Mouse (Mus musculus) forebrain, embryonic 11.5 days (tissue): ENCODE data around the gene Gm20441. TPM values are rescaled to one million over a fixed set of nuclear protein-coding genes. Genes with fewer than 3 reads are reported as not detected.

Experiments
- ATAC-seq: fragments of 200-750 bp; cut with Nextera tagmentation; replicated peaks from 2 replicates; pipeline ENCODE4 v1.8.0; 2017; ENCODE audit warnings: moderate TSS enrichment; ENCODE audit not compliant: low FRiP score
- DNase-seq: peaks from one replicate; pipeline ENCODE4 v3.0.0-alpha.2; 2017; ENCODE audit warnings: low spot score
- H3K27ac ChIP-seq: fragments of 300-500 bp; sonication (generic); 2 replicates; pipeline ENCODE4 v1.5.1; 2014; ENCODE audit warnings: low read depth, low read length
- H3K27me3 ChIP-seq: fragments of 300-500 bp; sonication (generic); 2 replicates; pipeline ENCODE4 v1.6.1; 2014; ENCODE audit warnings: mild to moderate bottlenecking, low read length, mixed read lengths; ENCODE audit not compliant: control insufficient read depth, insufficient read depth
- H3K36me3 ChIP-seq: fragments of 300-500 bp; sonication (generic); 2 replicates; pipeline ENCODE4 v1.6.1; 2014; ENCODE audit warnings: mild to moderate bottlenecking, low read length, moderate library complexity, mixed read lengths; ENCODE audit not compliant: control insufficient read depth, insufficient read depth
- H3K4me1 ChIP-seq: fragments of 300-500 bp; sonication (generic); replicated peaks from 2 replicates; pipeline ENCODE4 v1.6.1; 2014; ENCODE audit warnings: low read length, mixed read lengths; ENCODE audit not compliant: control insufficient read depth, insufficient read depth
- H3K4me2 ChIP-seq: fragments of 300-500 bp; sonication (generic); 2 replicates; pipeline ENCODE4 v1.6.1; 2014; ENCODE audit warnings: low read depth, mild to moderate bottlenecking, low read length, moderate library complexity, mixed read lengths; ENCODE audit not compliant: severe bottlenecking
- H3K4me3 ChIP-seq: fragments of 300-500 bp; sonication (generic); 2 replicates; pipeline ENCODE4 v1.5.1; 2014; ENCODE audit warnings: low read depth, low read length
- H3K9ac ChIP-seq: fragments of 300-500 bp; sonication (generic); 2 replicates; pipeline ENCODE4 v1.6.1; 2014; ENCODE audit warnings: low read length
- H3K9me3 ChIP-seq: fragments of 300-500 bp; sonication (generic); 2 replicates; pipeline ENCODE4 v1.6.1; 2016; ENCODE audit warnings: low read length, mixed read lengths; ENCODE audit not compliant: control insufficient read depth
- WGBS: fragments of 180-500 bp; shearing (Covaris S2); extraction: QIAGEN DNeasy Blood & Tissue Kit; methylation state at CpG from one replicate; pipeline ENCODE4 v1.1.7; 2014; 5-methylcytosine and 5-hydroxymethylcytosine counted together
- polyA plus RNA-seq: library from polyadenylated mRNA; unstranded; fragments of >200 nt; fragmentation: Nextera tagmentation; extraction: Ambion mirVana; gene quantifications from 2 replicates; pipeline ENCODE4 v1.2.1, GENCODE M21; 2014

The Gm20441 gene
- polyA plus RNA-seq, 1 experiment from 2014 or later, result not detected

GRCm38 (mm10) chr10:75789841-75790240, 9.1 kb upstream of the Gm20441 start:
- Histone ChIP-seq H3K9ac (no peak overlapping the region), H3K4me3 (no peak overlapping the region), H3K4me1 (no peaks in the 10 kb centered on the region), H3K27ac (no peak overlapping the region), H3K36me3 (no peaks in the 10 kb centered on the region), H3K4me2 (no peak overlapping the region), H3K9me3 (no peaks in the 10 kb centered on the region), H3K27me3 (no peaks in the 10 kb centered on the region)
- 95% methylated on average over 5 of the region's 5 CpGs for WGBS
- DNase-seq (no peak), ATAC-seq (no peak)

GRCm38 (mm10) chr10:75789081-75789735, 8.5 kb upstream of the Gm20441 start:
- 80% methylated on average over 6 of the region's 6 CpGs for WGBS
- no peaks in the 10 kb centered on the region for H3K36me3 ChIP-seq
- no peak overlapping the region for H3K9ac ChIP-seq
- H3K4me2 ChIP-seq, result no peak overlapping the region
- H3K4me1 ChIP-seq, result no peaks in the 10 kb centered on the region
- no peaks in the 10 kb centered on the region for H3K27me3 ChIP-seq
- no peak overlapping the region for H3K27ac ChIP-seq
- ATAC-seq, result no peak
- no peak for DNase-seq
- no peak overlapping the region for H3K4me3 ChIP-seq
- H3K9me3 ChIP-seq, result no peaks in the 10 kb centered on the region

GRCm38 (mm10) chr10:75788277-75788676, 7.5 kb upstream of the Gm20441 start:
- no peaks in the 10 kb centered on the region for H3K4me1 ChIP-seq
- H3K4me3 ChIP-seq, result no peak overlapping the region
- ATAC-seq (no peak), DNase-seq (no peak)
- H3K9me3 ChIP-seq, result no peaks in the 10 kb centered on the region
- no peak overlapping the region for H3K4me2 ChIP-seq
- H3K36me3 ChIP-seq, result no peaks in the 10 kb centered on the region
- no peak overlapping the region for H3K9ac ChIP-seq
- 93% methylated on average over 8 of the region's 8 CpGs for WGBS
- H3K27me3 ChIP-seq, result no peaks in the 10 kb centered on the region
- no peak overlapping the region for H3K27ac ChIP-seq

- Histone ChIP-seq H3K4me2 (no peak overlapping the region), H3K9ac (no peak overlapping the region), H3K9me3 (no peaks in the 10 kb centered on the region), H3K4me3 (no peak overlapping the region), H3K27ac (no peak overlapping the region), H3K4me1 (peaks cover 5% of the 10 kb centered on the region; the same call in 1 of the 2 replicates), H3K27me3 (no peaks in the 10 kb centered on the region; the same call in 1 of the 2 replicates), H3K36me3 (no peaks in the 10 kb centered on the region)
- no peak for DNase-seq
- WGBS, result 72% methylated on average over 1 of the region's 1 CpGs
- ATAC-seq, result no peak
Measured at GRCm38 (mm10) chr10:75785442-75785841, 4.7 kb upstream of the Gm20441 start.

GRCm38 (mm10) chr10:75779206-75780174, 1.3 kb downstream of the Gm20441 start:
- H3K4me2 ChIP-seq, result no peak overlapping the region
- 38% methylated on average over 15 of the region's 15 CpGs for WGBS
- H3K9ac ChIP-seq, result no peak overlapping the region
- peaks cover 6% of the 10 kb centered on the region for H3K27me3 ChIP-seq
- H3K4me1 ChIP-seq, result peaks cover 10% of the 10 kb centered on the region; the same call in 1 of the 2 replicates
- no peak overlapping the region for H3K4me3 ChIP-seq
- no peaks in the 10 kb centered on the region for H3K36me3 ChIP-seq
- no peaks in the 10 kb centered on the region for H3K9me3 ChIP-seq
- DNase-seq (no peak), ATAC-seq (no peak)
- no peak overlapping the region for H3K27ac ChIP-seq

- Histone ChIP-seq H3K4me1 (peaks cover 10% of the 10 kb centered on the region; the same call in 1 of the 2 replicates), H3K9me3 (no peaks in the 10 kb centered on the region)
Measured at GRCm38 (mm10) chr10:75777885-75778284, 2.9 kb downstream of the Gm20441 start.

GRCm38 (mm10) chr10:75776562-75776961, 4.2 kb downstream of the Gm20441 start:
- Histone ChIP-seq H3K4me2 (no peak overlapping the region), H3K27me3 (peaks cover 6% of the 10 kb centered on the region), H3K4me1 (peaks cover 13% of the 10 kb centered on the region; the same call in 1 of the 2 replicates), H3K27ac (no peak overlapping the region), H3K36me3 (no peaks in the 10 kb centered on the region; the same call in 1 of the 2 replicates), H3K4me3 (no peak overlapping the region), H3K9me3 (no peaks in the 10 kb centered on the region), H3K9ac (no peak overlapping the region)
- DNase-seq (no peak), ATAC-seq (no peak)
- 88% methylated on average over 6 of the region's 6 CpGs for WGBS

More at GRCm38 (mm10) chr10:75777885-75778284, 2.9 kb downstream of the Gm20441 start:
- WGBS, result 75% methylated on average over 2 of the region's 2 CpGs
- Histone ChIP-seq H3K4me3 (no peak overlapping the region), H3K27me3 (peaks cover 6% of the 10 kb centered on the region), H3K9ac (no peak overlapping the region), H3K4me2 (no peak overlapping the region), H3K36me3 (no peaks in the 10 kb centered on the region; the same call in 1 of the 2 replicates), H3K27ac (no peak overlapping the region)
- ATAC-seq (no peak), DNase-seq (no peak)

- no peak overlapping the region for H3K4me3 ChIP-seq
- no peak overlapping the region for H3K4me2 ChIP-seq
- H3K27me3 ChIP-seq, result peaks cover under 1% of the 10 kb centered on the region
- H3K36me3 ChIP-seq, result no peaks in the 10 kb centered on the region; the same call in 1 of the 2 replicates
- peaks cover 3% of the 10 kb centered on the region; the same call in 1 of the 2 replicates for H3K4me1 ChIP-seq
- ATAC-seq (no peak), DNase-seq (no peak)
- WGBS, result 88% methylated on average over 9 of the region's 9 CpGs
- no peaks in the 10 kb centered on the region for H3K9me3 ChIP-seq
- no peak overlapping the region for H3K9ac ChIP-seq
- H3K27ac ChIP-seq, result no peak overlapping the region
Measured at GRCm38 (mm10) chr10:75774587-75774986, 6.2 kb downstream of the Gm20441 start.
